Mouse (Mus musculus): Measurements from ENCODE around the gene Il18rap. TPM values are rescaled to one million over a fixed set of nuclear protein-coding genes. Genes with fewer than 3 reads are reported as not detected.
"Not testable (repeated sequence)": the region's sequence is repeated elsewhere in the genome, so short reads cannot be mapped to it uniquely, and the experiment has no call there.

The Il18rap gene
- polyA plus RNA-seq, 1 experiment = not detected

GRCm38 (mm10) chr1:40590931-40591330, 75.8 kb downstream of the Il18rap start:
- Histone ChIP-seq H3K9ac (ENCODE audit: low read depth, poor library complexity, severe bottlenecking) (no peak overlapping the region), H3K9me3 (replicated peaks; ENCODE audit: control insufficient read depth, insufficient read depth, low read length, poor library complexity, severe bottlenecking) (no peaks in the 10 kb centered on the region)
- no peak for TF ChIP-seq CTCF (IDR thresholded peaks at IDR 0.05; ENCODE audit: low read depth, low read length)
- no peak for TF ChIP-seq POLR2A (IDR thresholded peaks at IDR 0.05; ENCODE audit: insufficient read depth, low read length)
- no peak for TF ChIP-seq EP300 (IDR thresholded peaks at IDR 0.05; ENCODE audit: insufficient read depth, low read depth, low read length)

GRCm38 (mm10) chr1:40597822-40598221, 82.7 kb downstream of the Il18rap start:
- Histone ChIP-seq H3K27me3 (ENCODE audit: control insufficient read depth, insufficient read depth, low read length, poor library complexity, severe bottlenecking) (no peaks in the 10 kb centered on the region), H3K36me3 (ENCODE audit: control insufficient read depth, insufficient read depth, low read length, poor library complexity, severe bottlenecking) (no peaks in the 10 kb centered on the region), H3K9ac (ENCODE audit: low read depth, poor library complexity, severe bottlenecking) (no peak overlapping the region), H3K9me3 (replicated peaks; ENCODE audit: control insufficient read depth, insufficient read depth, low read length, poor library complexity, severe bottlenecking) (no peaks in the 10 kb centered on the region), H3K4me1 (ENCODE audit: control insufficient read depth, insufficient read depth, low read length) (no peaks in the 10 kb centered on the region), H3K4me3 (ENCODE audit: low read depth, low read length) (no peak overlapping the region), H3K27ac (ENCODE audit: insufficient read depth, low read length) (no peak overlapping the region)
- no peak for TF ChIP-seq POLR2A (IDR thresholded peaks at IDR 0.05; ENCODE audit: insufficient read depth, low read length)
- TF ChIP-seq EP300 (IDR thresholded peaks at IDR 0.05; ENCODE audit: insufficient read depth, low read depth, low read length) = no peak
- TF ChIP-seq CTCF (IDR thresholded peaks at IDR 0.05; ENCODE audit: low read depth, low read length) = no peak

More at GRCm38 (mm10) chr1:40590931-40591330, 75.8 kb downstream of the Il18rap start:
- H3K27me3 ChIP-seq (ENCODE audit: control insufficient read depth, insufficient read depth, low read length, poor library complexity, severe bottlenecking) = no peaks in the 10 kb centered on the region
- no peak overlapping the region for H3K4me3 ChIP-seq (ENCODE audit: low read depth, low read length)
- no peaks in the 10 kb centered on the region for H3K36me3 ChIP-seq (ENCODE audit: control insufficient read depth, insufficient read depth, low read length, poor library complexity, severe bottlenecking)
- no peaks in the 10 kb centered on the region for H3K4me1 ChIP-seq (ENCODE audit: control insufficient read depth, insufficient read depth, low read length)
- no peak overlapping the region for H3K27ac ChIP-seq (ENCODE audit: insufficient read depth, low read length)

- not testable (repeated sequence) for H3K4me1 ChIP-seq (ENCODE audit: control insufficient read depth, insufficient read depth, low read length); H3K4me3 ChIP-seq (ENCODE audit: low read depth, low read length); H3K27me3 ChIP-seq (ENCODE audit: control insufficient read depth, insufficient read depth, low read length, poor library complexity, severe bottlenecking); H3K27ac ChIP-seq (ENCODE audit: insufficient read depth, low read length); H3K36me3 ChIP-seq (ENCODE audit: control insufficient read depth, insufficient read depth, low read length, poor library complexity, severe bottlenecking); H3K9ac ChIP-seq (ENCODE audit: low read depth, poor library complexity, severe bottlenecking); H3K9me3 ChIP-seq (replicated peaks; ENCODE audit: control insufficient read depth, insufficient read depth, low read length, poor library complexity, severe bottlenecking)
Measured at GRCm38 (mm10) chr1:40599661-40600060, 84.5 kb downstream of the Il18rap start.

- H3K4me3 ChIP-seq (ENCODE audit: low read depth, low read length) = no peak overlapping the region
- no peak overlapping the region for H3K9ac ChIP-seq (ENCODE audit: low read depth, poor library complexity, severe bottlenecking)
- no peaks in the 10 kb centered on the region for H3K9me3 ChIP-seq (replicated peaks; ENCODE audit: control insufficient read depth, insufficient read depth, low read length, poor library complexity, severe bottlenecking)
Measured at GRCm38 (mm10) chr1:40600394-40601327, 85.5 kb downstream of the Il18rap start.

More at GRCm38 (mm10) chr1:40600394-40601327, 85.5 kb downstream of the Il18rap start:
- H3K27ac ChIP-seq (ENCODE audit: insufficient read depth, low read length) = no peak overlapping the region
- no peaks in the 10 kb centered on the region for H3K27me3 ChIP-seq (ENCODE audit: control insufficient read depth, insufficient read depth, low read length, poor library complexity, severe bottlenecking)
- no peaks in the 10 kb centered on the region for H3K4me1 ChIP-seq (ENCODE audit: control insufficient read depth, insufficient read depth, low read length)
- TF ChIP-seq EP300 (IDR thresholded peaks at IDR 0.05; ENCODE audit: insufficient read depth, low read depth, low read length) (no peak), POLR2A (IDR thresholded peaks at IDR 0.05; ENCODE audit: insufficient read depth, low read length) (no peak)
- H3K36me3 ChIP-seq (ENCODE audit: control insufficient read depth, insufficient read depth, low read length, poor library complexity, severe bottlenecking) = no peaks in the 10 kb centered on the region

Other genes with a start within 250 kb of the Il18rap start
- gene Il1rl2, start 190.8 kb upstream of the Il18rap start, polyA plus RNA-seq (2011; ENCODE audit: insufficient read depth, insufficient read length, low read depth, missing spikeins) = 0.30 and 0.46 TPM in 2 replicates
- 0.18 and 0.41 TPM in 2 replicates for gene Il1rl1, start 85.8 kb upstream of the Il18rap start, polyA plus RNA-seq (2011; ENCODE audit: insufficient read depth, insufficient read length, low read depth, missing spikeins)
- gene Il18r1, start 49.8 kb upstream of the Il18rap start, polyA plus RNA-seq (2011; ENCODE audit: insufficient read depth, insufficient read length, low read depth, missing spikeins) = not detected in 2 replicates
- gene Slc9a4, start 64.7 kb downstream of the Il18rap start, polyA plus RNA-seq (2011; ENCODE audit: insufficient read depth, insufficient read length, low read depth, missing spikeins) = not detected in 2 replicates
- gene Slc9a2, start 165.2 kb downstream of the Il18rap start, polyA plus RNA-seq (2011; ENCODE audit: insufficient read depth, insufficient read length, low read depth, missing spikeins) = not detected in 2 replicates